Mouse (Mus musculus) heart, postnatal 0 days (tissue): Measurements from ENCODE around the gene Aaed1. TPM values are rescaled to one million over a fixed set of nuclear protein-coding genes. Genes with fewer than 3 reads are reported as not detected.
A peak's percentile ranks its signal among the peaks of the same experiment; 100 is the strongest.

Experiments
- ATAC-seq: fragments of 200-750 bp; cut with Nextera tagmentation; 2 replicates; pipeline ENCODE4 v1.8.0; 2017; ENCODE audit warnings: low read depth, moderate number of reproducible peaks, moderate library complexity; ENCODE audit not compliant: insufficient read depth
- DNase-seq: peaks from one replicate; pipeline ENCODE4 v3.0.0-alpha.2; 2016; ENCODE audit warnings: low spot score
- H3K27ac ChIP-seq: fragments of 300-500 bp; sonication (generic); 2 replicates; pipeline ENCODE4 v1.5.1; 2014; ENCODE audit warnings: low read depth, mild to moderate bottlenecking
- H3K27me3 ChIP-seq: fragments of 300-500 bp; sonication (generic); 2 replicates; pipeline ENCODE4 v1.6.1; 2014; ENCODE audit warnings: low read length, mixed read lengths; ENCODE audit not compliant: control insufficient read depth, insufficient read depth
- H3K36me3 ChIP-seq: fragments of 300-500 bp; sonication (generic); replicated peaks from 2 replicates; pipeline ENCODE4 v1.6.1; 2014; ENCODE audit warnings: low read length, mixed read lengths; ENCODE audit not compliant: control insufficient read depth, insufficient read depth
- H3K4me1 ChIP-seq: fragments of 300-500 bp; sonication (generic); 2 replicates; pipeline ENCODE4 v1.6.1; 2014; ENCODE audit warnings: antibody characterized with exemption; ENCODE audit not compliant: control insufficient read depth, insufficient read depth
- H3K4me2 ChIP-seq: fragments of 300-500 bp; sonication (generic); 2 replicates; pipeline ENCODE4 v1.6.1; 2014; ENCODE audit warnings: low read depth, mild to moderate bottlenecking, low read length, moderate library complexity
- H3K4me3 ChIP-seq: fragments of 300-500 bp; sonication (generic); 2 replicates; pipeline ENCODE4 v1.5.1; 2014; ENCODE audit warnings: low read depth, low read length
- H3K9ac ChIP-seq: fragments of 300-500 bp; sonication (generic); replicated peaks from 2 replicates; pipeline ENCODE4 v1.6.1; 2014; ENCODE audit warnings: low read depth, low read length, mixed read lengths
- H3K9me3 ChIP-seq: fragments of 300-500 bp; sonication (generic); replicated peaks from 2 replicates; pipeline ENCODE4 v1.6.1; 2016; ENCODE audit warnings: low read length; ENCODE audit not compliant: control insufficient read depth
- CTCF ChIP-seq: IDR thresholded peaks from 2 replicates; pipeline ENCODE4 v1.5.1; 2016; ENCODE audit warnings: antibody characterized with exemption, control low read depth, low read depth
- EP300 ChIP-seq: IDR thresholded peaks from 2 replicates; pipeline ENCODE4 v1.6.1; 2016; ENCODE audit warnings: antibody characterized with exemption, low read depth
- WGBS: fragments of 180-500 bp; shearing (Covaris S2); extraction: QIAGEN DNeasy Blood & Tissue Kit; methylation state at CpG from one replicate; pipeline ENCODE4 v1.1.7; 2014; 5-methylcytosine and 5-hydroxymethylcytosine counted together
- polyA plus RNA-seq: library from polyadenylated mRNA; unstranded; fragments of >200 nt; fragmentation: Nextera tagmentation; extraction: Ambion mirVana; gene quantifications from 2 replicates; pipeline ENCODE4 v1.2.1, GENCODE M21; 2015
- total RNA-seq: library from RNA; depleted of rRNA; stranded (reverse); fragments of >200 nt; gene quantifications from 2 replicates; pipeline ENCODE4 v1.2.3, GENCODE M21; 2014; ENCODE audit warnings: low replicate concordance

Gene Aaed1
- total and polyA plus RNA-seq, 2 experiments from 2014 or later, result 67.0 to 76.6 TPM

DNA sequence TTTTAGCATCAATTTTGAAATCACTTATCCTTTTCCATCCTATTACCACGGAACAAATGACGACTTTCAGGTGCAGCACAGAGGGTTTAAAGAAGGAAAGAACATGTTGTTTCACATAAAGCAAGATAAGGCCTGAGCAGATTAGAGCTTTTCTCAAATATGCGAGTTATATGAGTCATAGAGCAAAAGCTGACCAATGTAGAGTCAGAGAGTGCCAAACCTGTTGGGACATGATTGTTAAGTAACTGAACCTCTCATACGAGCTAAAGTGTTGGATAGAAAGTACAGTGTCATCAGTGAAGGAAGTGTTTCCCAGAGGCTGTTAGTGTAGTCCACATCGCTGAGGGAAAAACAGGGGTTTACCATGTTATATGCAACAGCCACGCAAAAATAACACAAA is 19.8 kb upstream of the Aaed1 start:
- no peak overlapping the region for H3K4me3 ChIP-seq
- H3K27ac ChIP-seq, result no peak overlapping the region
- no peak overlapping the region for H3K4me2 ChIP-seq
- no peaks in the 10 kb centered on the region for H3K36me3 ChIP-seq
- no peaks in the 10 kb centered on the region for H3K27me3 ChIP-seq
- H3K9me3 ChIP-seq, result no peaks in the 10 kb centered on the region
- ATAC-seq, result no peak
- no peak for TF ChIP-seq EP300
- no peak for TF ChIP-seq CTCF
- no peaks in the 10 kb centered on the region for H3K4me1 ChIP-seq
- 59% methylated on average over 6 of the region's 6 CpGs for WGBS
- DNase-seq, result no peak
- no peak overlapping the region for H3K9ac ChIP-seq

DNA sequence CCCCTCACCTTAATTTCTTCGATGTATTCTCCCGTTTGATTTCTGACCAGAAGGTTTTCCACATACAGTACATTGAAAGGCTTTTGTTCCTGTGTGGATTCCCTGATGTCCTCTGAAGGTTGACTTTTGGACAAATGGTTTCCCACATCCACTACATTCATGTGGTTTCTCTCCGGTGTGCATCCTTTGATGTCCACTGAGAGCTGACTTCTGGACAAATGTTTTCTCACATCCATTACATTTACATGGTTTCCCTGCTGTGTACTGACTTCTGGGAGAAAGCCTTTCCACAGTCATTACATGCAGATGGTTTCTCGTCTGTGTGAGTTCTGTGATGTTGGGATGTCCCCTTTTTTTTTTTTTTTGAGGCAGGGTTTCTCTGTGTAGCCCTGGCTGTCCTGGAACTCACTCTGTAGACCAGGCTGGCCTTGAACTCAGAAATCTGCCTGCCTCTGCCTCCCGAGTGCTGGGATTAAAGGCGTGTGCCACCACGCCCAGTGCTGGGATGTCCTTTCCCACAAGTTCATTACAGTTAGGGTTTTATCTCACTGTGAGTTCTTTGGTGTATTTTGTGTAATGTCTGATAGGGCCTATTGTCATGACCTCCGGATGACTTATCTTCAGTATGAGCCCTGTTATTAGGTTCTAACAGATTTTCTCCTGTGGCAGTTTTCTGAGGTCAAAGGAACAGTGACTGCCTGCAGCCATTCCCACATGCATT is 10.2 kb upstream of the Aaed1 start:
- Histone ChIP-seq H3K4me2 (no peak overlapping the region), H3K4me1 (no peaks in the 10 kb centered on the region), H3K27ac (no peak overlapping the region), H3K9me3 (no peaks in the 10 kb centered on the region), H3K9ac (no peak overlapping the region), H3K36me3 (no peaks in the 10 kb centered on the region), H3K27me3 (no peaks in the 10 kb centered on the region), H3K4me3 (no peak overlapping the region)
- ATAC-seq (no peak), DNase-seq (no peak)
- TF ChIP-seq EP300 (no peak), CTCF (no peak)
- 80% methylated on average over 8 of the region's 8 CpGs for WGBS

DNA sequence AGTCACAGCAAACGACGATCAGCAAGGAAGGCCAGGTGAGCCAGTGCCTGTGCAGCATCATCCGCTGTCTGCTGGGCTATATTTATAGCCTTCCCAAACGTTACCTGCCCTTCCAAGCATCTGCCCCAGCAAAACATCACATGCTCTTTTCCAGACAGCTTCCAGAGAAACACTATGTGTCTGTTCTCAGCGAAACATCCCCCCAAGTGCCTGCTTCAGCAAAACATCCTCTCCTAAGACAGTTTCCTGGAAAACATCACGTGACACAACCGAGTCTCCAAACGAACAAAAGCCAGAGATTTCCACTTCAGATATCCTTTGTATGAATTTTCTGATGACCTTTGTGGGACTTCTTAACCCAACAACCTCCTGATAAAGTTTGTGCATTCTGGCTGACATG is 7.8 kb upstream of the Aaed1 start:
- H3K27ac ChIP-seq, result peak overlapping the region; percentile 0; the same call in 1 of the 2 replicates
- H3K4me3 ChIP-seq, result no peak overlapping the region
- DNase-seq (no peak), ATAC-seq (no peak)
- H3K4me1 ChIP-seq, result no peaks in the 10 kb centered on the region
- no peak overlapping the region for H3K4me2 ChIP-seq
- H3K27me3 ChIP-seq, result no peaks in the 10 kb centered on the region
- no peak for TF ChIP-seq CTCF
- TF ChIP-seq EP300, result no peak
- H3K9ac ChIP-seq, result no peak overlapping the region
- no peaks in the 10 kb centered on the region for H3K9me3 ChIP-seq
- no peaks in the 10 kb centered on the region for H3K36me3 ChIP-seq
- WGBS, result 48% methylated on average over 8 of the region's 8 CpGs

DNA sequence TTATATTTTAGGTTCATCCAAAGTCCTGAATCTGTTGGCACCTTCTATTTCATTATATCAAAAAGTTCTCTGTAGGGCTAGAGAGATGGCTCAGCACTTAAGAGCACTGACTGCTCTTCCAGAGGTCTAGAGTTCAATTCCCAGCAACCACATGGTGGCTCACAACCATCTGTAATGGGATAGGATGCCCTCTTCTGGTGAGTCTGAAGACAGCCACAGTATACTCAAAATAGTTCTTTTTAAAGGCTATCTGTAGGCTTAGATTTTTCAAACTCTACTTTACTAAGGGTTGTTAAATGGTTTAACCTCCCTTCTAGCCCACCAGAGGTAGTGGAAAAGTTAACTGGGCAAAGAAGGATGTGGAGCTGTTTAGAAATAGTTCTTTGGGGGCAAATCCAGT is 7.3 kb upstream of the Aaed1 start:
- no peak overlapping the region for H3K9ac ChIP-seq
- H3K27me3 ChIP-seq, result no peaks in the 10 kb centered on the region
- H3K36me3 ChIP-seq, result no peaks in the 10 kb centered on the region
- H3K27ac ChIP-seq, result peak overlapping the region; percentile 0; the same call in 1 of the 2 replicates
- no peak for ATAC-seq
- TF ChIP-seq EP300, result no peak
- TF ChIP-seq CTCF, result no peak
- no peaks in the 10 kb centered on the region for H3K4me1 ChIP-seq
- no peak overlapping the region for H3K4me3 ChIP-seq
- no peak for DNase-seq
- H3K9me3 ChIP-seq, result no peaks in the 10 kb centered on the region
- no peak overlapping the region for H3K4me2 ChIP-seq

DNA sequence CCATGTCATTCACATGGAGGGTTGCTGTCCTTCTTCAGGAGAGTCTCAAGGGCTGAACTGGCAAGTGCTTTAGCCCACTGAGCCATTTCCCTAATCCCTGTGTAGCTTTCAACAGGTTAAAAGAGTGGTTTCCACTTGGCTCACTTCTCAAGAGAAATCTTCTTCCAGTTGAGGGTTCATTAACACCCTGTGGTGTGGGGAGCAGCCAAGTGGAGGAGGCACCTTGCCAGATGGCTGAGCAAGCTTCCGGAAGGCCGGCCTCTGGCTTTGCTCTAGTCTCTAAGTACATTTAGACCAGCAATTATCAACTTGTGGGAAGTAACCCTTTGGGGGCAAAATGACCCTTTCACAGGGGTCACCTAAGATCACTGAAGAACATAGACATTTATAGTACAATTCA is 5.8 kb upstream of the Aaed1 start:
- 27% methylated on average over 2 of the region's 2 CpGs for WGBS
- H3K27ac ChIP-seq, result no peak overlapping the region
- peak; percentile 32 for DNase-seq
- H3K4me3 ChIP-seq, result no peak overlapping the region
- H3K4me2 ChIP-seq, result no peak overlapping the region
- no peaks in the 10 kb centered on the region for H3K9me3 ChIP-seq
- H3K27me3 ChIP-seq, result no peaks in the 10 kb centered on the region
- no peak overlapping the region for H3K9ac ChIP-seq
- H3K4me1 ChIP-seq, result no peaks in the 10 kb centered on the region
- ATAC-seq, result 0 out of 2 replicates have a peak, but pooled peaks have one; percentile 42
- TF ChIP-seq CTCF, result no peak
- no peak for TF ChIP-seq EP300
- H3K36me3 ChIP-seq, result no peaks in the 10 kb centered on the region

DNA sequence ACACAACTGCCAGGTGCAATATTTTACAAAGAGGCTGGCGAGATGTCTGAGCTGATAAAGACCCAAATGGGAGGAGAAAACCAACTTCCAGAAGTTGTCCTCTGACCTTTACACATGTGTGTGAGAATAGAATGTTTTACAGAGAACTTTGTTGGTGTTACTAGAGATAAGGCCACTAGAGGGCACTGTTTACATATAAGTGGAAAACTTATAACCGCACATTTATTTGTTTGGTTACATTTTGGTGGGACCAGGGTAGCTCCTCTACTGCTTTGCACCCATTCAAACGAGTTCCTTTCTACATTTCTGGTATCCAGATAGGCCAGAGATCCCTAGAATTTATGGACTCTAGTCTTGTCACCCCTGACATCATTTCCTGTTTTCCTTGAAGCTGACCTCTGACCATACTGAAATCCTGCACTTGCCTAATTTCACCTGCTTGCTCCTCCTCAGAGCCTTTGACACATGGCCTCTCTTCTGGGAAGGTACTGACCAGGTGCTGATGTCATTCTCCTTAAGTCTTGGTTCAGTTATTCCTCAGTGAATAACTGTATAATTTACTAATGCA is 3.1 kb upstream of the Aaed1 start:
- Histone ChIP-seq H3K9ac (no peak overlapping the region), H3K27ac (no peak overlapping the region), H3K4me2 (no peak overlapping the region), H3K4me3 (no peak overlapping the region), H3K27me3 (no peaks in the 10 kb centered on the region), H3K4me1 (0 out of 2 replicates have a peak, but pooled peaks cover 7% of the 10 kb centered on the region), H3K9me3 (no peaks in the 10 kb centered on the region), H3K36me3 (no peaks in the 10 kb centered on the region)
- 0% methylated on average over 3 of the region's 3 CpGs for WGBS
- no peak for ATAC-seq
- peak; percentile 81 for DNase-seq
- TF ChIP-seq CTCF (peak; percentile 69), EP300 (no peak)
